Mouse (Mus musculus) CH12.LX (cell line): ENCODE results near the gene Fkbp11. TPM values are rescaled to one million over a fixed set of nuclear protein-coding genes. Genes with fewer than 3 reads are reported as not detected.

Source experiments
- DNase-seq: peaks from one replicate; pipeline ENCODE4 v3.0.0-alpha.2; 2013; ENCODE audit errors: extremely low read depth
- H3K27ac ChIP-seq: 2 replicates; pipeline ENCODE4 v1.5.1; 2012; ENCODE audit warnings: low read depth, mild to moderate bottlenecking, control low read depth, moderate library complexity; ENCODE audit not compliant: insufficient read depth
- H3K27me3 ChIP-seq: replicated peaks from 2 replicates; pipeline ENCODE3; 2012; ENCODE audit warnings: inconsistent platforms
- H3K36me3 ChIP-seq, 2 experiments: replicated peaks in 1 of 2; 2 replicates each; pipeline versions ENCODE3 to v1.6.1; 2012; ENCODE audit warnings: inconsistent platforms in 1 of 2, low read length in 1 of 2, mild to moderate bottlenecking in 1 of 2, mixed read lengths in 1 of 2, moderate library complexity in 1 of 2; ENCODE audit not compliant: control insufficient read depth in 1 of 2, insufficient read depth in 1 of 2
- H3K4me1 ChIP-seq, 2 experiments: 2 replicates each; pipeline ENCODE4 v1.6.1; 2012; ENCODE audit warnings: inconsistent platforms in 1 of 2, moderate library complexity in 1 of 2; ENCODE audit not compliant: insufficient read depth in 2 of 2, control insufficient read depth in 1 of 2
- H3K4me2 ChIP-seq: 2 replicates; pipeline ENCODE4 v1.6.1; 2012; ENCODE audit warnings: low read depth, mild to moderate bottlenecking, control low read depth; ENCODE audit not compliant: poor library complexity, insufficient read depth, severe bottlenecking
- H3K4me3 ChIP-seq, 3 experiments: fragments of 150-350 bp in 1 of 3; sonication (generic) in 1 of 3; replicated peaks in 1 of 3; 2 replicates each; pipeline versions ENCODE3 to v1.5.1; 2011 to 2012; ENCODE audit warnings: low read depth in 2 of 3, low read length in 2 of 3, mild to moderate bottlenecking in 2 of 3, moderate library complexity in 2 of 3, control low read depth in 1 of 3, improper control_type of control experiment in 1 of 3, inconsistent platforms in 1 of 3, mixed read lengths in 1 of 3; ENCODE audit not compliant: poor library complexity in 1 of 3
- H3K79me2 ChIP-seq: replicated peaks from 2 replicates; pipeline ENCODE4 v1.6.1; 2012; ENCODE audit warnings: mild to moderate bottlenecking, moderate library complexity; ENCODE audit not compliant: control insufficient read depth, poor library complexity, insufficient read depth, severe bottlenecking; ENCODE audit errors: extremely low read depth
- H3K9ac ChIP-seq: 2 replicates; pipeline ENCODE4 v1.6.1; 2012; ENCODE audit warnings: low read depth, mild to moderate bottlenecking, control low read depth, moderate library complexity; ENCODE audit not compliant: insufficient read depth
- H3K9me3 ChIP-seq: replicated peaks from 2 replicates; pipeline ENCODE3; 2012; ENCODE audit warnings: low read length, inconsistent platforms, mixed read lengths
- CHD1 ChIP-seq: IDR thresholded peaks from 2 replicates; pipeline ENCODE4 v1.6.1; 2012; ENCODE audit warnings: low read depth, low read length, improper control_type of control experiment, inconsistent platforms
- CHD2 ChIP-seq: IDR thresholded peaks from 2 replicates; pipeline ENCODE4 v1.6.1; 2011; ENCODE audit warnings: low read length, improper control_type of control experiment
- ELF1 ChIP-seq: IDR thresholded peaks from 2 replicates; pipeline ENCODE4 v1.6.1; 2014; ENCODE audit warnings: low read depth, mild to moderate bottlenecking, inconsistent platforms, low read length, improper control_type of control experiment
- EP300 ChIP-seq: IDR thresholded peaks from 2 replicates; pipeline ENCODE4 v1.6.1; 2011; ENCODE audit warnings: low read length, improper control_type of control experiment
- ETS1 ChIP-seq: conservative IDR thresholded peaks from 2 replicates; pipeline ENCODE4 v1.6.1; 2012; ENCODE audit warnings: low read depth, mild to moderate bottlenecking, inconsistent platforms, low read length, improper control_type of control experiment, moderate library complexity
- GABPA ChIP-seq: IDR thresholded peaks from 2 replicates; pipeline ENCODE4 v1.6.1; 2012; ENCODE audit warnings: low read depth, low read length, improper control_type of control experiment, inconsistent platforms; ENCODE audit not compliant: insufficient replicate concordance
- HCFC1 ChIP-seq: IDR thresholded peaks from 2 replicates; pipeline ENCODE4 v1.6.1; 2012; ENCODE audit warnings: low read depth, mild to moderate bottlenecking, inconsistent platforms, low read length, improper control_type of control experiment
- KAT2A ChIP-seq: IDR thresholded peaks from 2 replicates; pipeline ENCODE4 v1.6.1; 2012; ENCODE audit warnings: low read length, improper control_type of control experiment, inconsistent platforms; ENCODE audit not compliant: insufficient replicate concordance
- MAFK ChIP-seq: IDR thresholded peaks from 2 replicates; pipeline ENCODE4 v1.6.1; 2011; ENCODE audit warnings: low read length, improper control_type of control experiment; ENCODE audit not compliant: insufficient replicate concordance
- MXI1 ChIP-seq: IDR thresholded peaks from 2 replicates; pipeline ENCODE4 v1.6.1; 2011; ENCODE audit warnings: mild to moderate bottlenecking, low read depth, low read length, improper control_type of control experiment
- PAX5 ChIP-seq: IDR thresholded peaks from 2 replicates; pipeline ENCODE4 v1.6.1; 2012; ENCODE audit warnings: low read length, inconsistent platforms, mixed read lengths
- POLR2AphosphoS2 ChIP-seq: IDR thresholded peaks from 2 replicates; pipeline ENCODE4 v1.6.1; 2011; ENCODE audit warnings: low read depth, low read length, improper control_type of control experiment
- RAD21 ChIP-seq: IDR thresholded peaks from 2 replicates; pipeline ENCODE4 v1.6.1; 2011; ENCODE audit warnings: low read depth, mild to moderate bottlenecking, low read length, improper control_type of control experiment, moderate library complexity
- SIN3A ChIP-seq: IDR thresholded peaks from 2 replicates; pipeline ENCODE4 v1.6.1; 2012; ENCODE audit warnings: low read length, improper control_type of control experiment, inconsistent platforms
- TBP ChIP-seq: conservative IDR thresholded peaks from 2 replicates; pipeline ENCODE4 v1.6.1; 2011; ENCODE audit warnings: low read depth, low read length, improper control_type of control experiment
- TCF12 ChIP-seq: IDR thresholded peaks from 2 replicates; pipeline ENCODE4 v1.6.1; 2014; ENCODE audit warnings: low read depth, mild to moderate bottlenecking, inconsistent platforms, low read length, improper control_type of control experiment
- USF1 ChIP-seq: IDR thresholded peaks from 2 replicates; pipeline ENCODE4 v1.6.1; 2014; ENCODE audit warnings: low read depth, mild to moderate bottlenecking, inconsistent platforms, low read length, improper control_type of control experiment
- ZMIZ1 ChIP-seq: IDR thresholded peaks from 2 replicates; pipeline ENCODE4 v1.6.1; 2012; ENCODE audit warnings: low read depth, mild to moderate bottlenecking, inconsistent platforms, low read length, improper control_type of control experiment
- dilution Hi-C: fragments of 300-500 bp; cut with MboI; formaldehyde crosslinking; loops from 2 replicates; pipeline ENCODE4 v1.14.3; 2020; ENCODE audit warnings: low sequenced_read_pairs; ENCODE audit not compliant: extremely low pct_unique_long_range_greater_than_20kb, extremely low pct_ligation_motif_present
- in situ Hi-C: fragments of 300-500 bp; cut with MboI; formaldehyde crosslinking; loops from 3 replicates; pipeline ENCODE4 v1.14.3; 2019; ENCODE audit warnings: low sequenced_read_pairs, low pct_ligation_motif_present, low pct_unique_long_range_greater_than_20kb, mixed read lengths
- polyA plus RNA-seq: library from polyadenylated mRNA; unstranded; fragments of >175 nt; gene quantifications from 2 replicates; pipeline ENCODE4 v1.2.1, GENCODE M21; 2012; ENCODE audit warnings: low read depth; ENCODE audit not compliant: insufficient read length
- total RNA-seq, 2 experiments: library from RNA; depleted of rRNA; stranded (reverse); fragments of 300-350 nt in 1 of 2; fragments of >200 nt in 1 of 2; gene quantifications; 2 replicates each; pipeline ENCODE4 v1.2.3; 2012 to 2014

The Fkbp11 gene
- total and polyA plus RNA-seq, 3 experiments: 21.0 to 75.0 (median 22.2) TPM

GRCm38 (mm10) chr15:98696216-98696615, 31.8 kb downstream of the Fkbp11 start:
- Histone ChIP-seq H3K27ac (no peak overlapping the region), H3K79me2 (no peaks in the 10 kb centered on the region), H3K27me3 (peaks cover 71% of the 10 kb centered on the region), H3K9me3 (no peaks in the 10 kb centered on the region), H3K36me3 (no peaks in the 10 kb centered on the region), H3K4me3 (no peak overlapping the region), H3K4me2 (no peak overlapping the region), H3K9ac (no peak overlapping the region), H3K4me1 (peaks cover 0 to 7% of the 10 kb centered on the region in 2 experiments; a peak in 1 of 4 replicates)
- no peak for TF ChIP-seq POLR2AphosphoS2
- TF ChIP-seq TCF12: no peak
- TF ChIP-seq MXI1: no peak
- no peak for TF ChIP-seq RAD21
- no peak for TF ChIP-seq SIN3A
- TF ChIP-seq CHD1: no peak
- no peak for TF ChIP-seq KAT2A
- TF ChIP-seq ELF1: no peak
- no peak for TF ChIP-seq MAFK
- dilution Hi-C loops: no loop called here
- no peak for DNase-seq
- in situ Hi-C loops: no loop called here

- no peak for DNase-seq
- Histone ChIP-seq H3K27me3 (peaks cover 71% of the 10 kb centered on the region), H3K4me2 (no peak overlapping the region), H3K36me3 (no peaks in the 10 kb centered on the region), H3K4me3 (no peak overlapping the region), H3K9me3 (no peaks in the 10 kb centered on the region), H3K27ac (no peak overlapping the region), H3K9ac (no peak overlapping the region), H3K4me1 (peaks cover 0 to 7% of the 10 kb centered on the region in 2 experiments; a peak in 1 of 4 replicates), H3K79me2 (no peaks in the 10 kb centered on the region)
- dilution Hi-C loops: no loop called here
- TF ChIP-seq GABPA: no peak
- no peak for TF ChIP-seq SIN3A
- TF ChIP-seq HCFC1: no peak
- no peak for TF ChIP-seq TBP
- no peak for TF ChIP-seq ZMIZ1
- no peak for TF ChIP-seq CHD2
- TF ChIP-seq EP300: no peak
- no peak for TF ChIP-seq PAX5
- TF ChIP-seq ETS1: no peak
- no peak for TF ChIP-seq USF1
- in situ Hi-C loops: no loop called here
These were observed 32.3 kb downstream of the Fkbp11 start for GRCm38 (mm10) chr15:98695726-98696125.
